Mouse (Mus musculus) kidney, postnatal 4 days (tissue): ENCODE results near the gene Zfp597.

ENCODE experiments used
- DNase-seq, 2 experiments: peaks; one replicate each; pipeline ENCODE4 v3.0.0; 2021; ENCODE audit warnings: mixed read lengths in 2 of 2

The Zfp597 gene

GRCm38 (mm10) chr16:3884201-3885064 lies at the start of gene Zfp597, which contains the start of gene Gm20695:
Zfp597 (minus strand) TSS chr16:3884561.
Gm20695 (plus strand) TSS chr16:3884648.
- peak; percentile 97 to 98 for DNase-seq

- no peak for DNase-seq
Observed at GRCm38 (mm10) chr16:3934091-3934490, 49.7 kb upstream of the Zfp597 start.

- no peak for DNase-seq
Observed at GRCm38 (mm10) chr16:3933536-3933935, 49.2 kb upstream of the Zfp597 start.

GRCm38 (mm10) chr16:3929151-3929550 lies 44.8 kb upstream of the Zfp597 start:
- no peak for DNase-seq

GRCm38 (mm10) chr16:3928582-3928981 lies 44.2 kb upstream of the Zfp597 start:
- no peak for DNase-seq

GRCm38 (mm10) chr16:3923966-3924365 lies 39.6 kb upstream of the Zfp597 start:
- no peak for DNase-seq

GRCm38 (mm10) chr16:3923515-3923914 lies 39.2 kb upstream of the Zfp597 start:
- DNase-seq, result no peak

- DNase-seq, result no peak
Observed at GRCm38 (mm10) chr16:3920756-3921155, 36.4 kb upstream of the Zfp597 start.

- DNase-seq, result no peak
Observed at GRCm38 (mm10) chr16:3909118-3909517, 24.8 kb upstream of the Zfp597 start.

- DNase-seq, result peak; percentile 94 to 97
Observed at GRCm38 (mm10) chr16:3908537-3909111, 24.3 kb upstream of the Zfp597 start, which contains the start of the genes 1700037C18Rik and Cluap1. 1700037C18Rik (minus strand) TSS chr16:3908689. Cluap1 (plus strand) TSS chr16:3908801.

- no peak for DNase-seq
Observed at GRCm38 (mm10) chr16:3907471-3907870, 23.1 kb upstream of the Zfp597 start.

- no peak for DNase-seq
Observed at GRCm38 (mm10) chr16:3896553-3896952, 12.2 kb upstream of the Zfp597 start.

- no peak for DNase-seq
Observed at GRCm38 (mm10) chr16:3896046-3896445, 11.7 kb upstream of the Zfp597 start.

- peak; percentile 24 to 43 for DNase-seq
Observed at GRCm38 (mm10) chr16:3895173-3895792, 10.9 kb upstream of the Zfp597 start.

GRCm38 (mm10) chr16:3893739-3894138 lies 9.4 kb upstream of the Zfp597 start:
- no peak for DNase-seq

- no peak for DNase-seq
Observed at GRCm38 (mm10) chr16:3891621-3892295, 7.4 kb upstream of the Zfp597 start.

GRCm38 (mm10) chr16:3885065-3885670 lies 807 bp upstream of the Zfp597 start:
- DNase-seq, result no peak

- DNase-seq, result no peak
Observed at GRCm38 (mm10) chr16:3876346-3876745, 8.0 kb downstream of the Zfp597 start.

GRCm38 (mm10) chr16:3872216-3873047 lies 11.9 kb downstream of the Zfp597 start, which contains the start of gene Naa60:
Naa60 (plus strand) TSS chr16:3872375.
- DNase-seq, result peak; percentile 95 to 97

GRCm38 (mm10) chr16:3871815-3872214 lies 12.5 kb downstream of the Zfp597 start:
- no peak for DNase-seq

GRCm38 (mm10) chr16:3859254-3859653 lies 25.1 kb downstream of the Zfp597 start:
- no peak for DNase-seq
